Mouse (Mus musculus): ENCODE results near the gene Gm17349.
"Not testable (repeated sequence)": the region's sequence is repeated elsewhere in the genome, so short reads cannot be mapped to it uniquely, and the experiment has no call there.

The Gm17349 gene

GRCm38 (mm10) chr15:99717386-99718334 lies 12.4 kb upstream of the Gm17349 start, which contains the start of gene Gpd1:
Gene Gpd1, plus strand, starts transcription at chr15:99717515.
- no peak for DNase-seq (ENCODE audit: low spot score)

- no peak for DNase-seq (ENCODE audit: low spot score)
Observed at GRCm38 (mm10) chr15:99716814-99717213, 11.5 kb upstream of the Gm17349 start.

GRCm38 (mm10) chr15:99715982-99716746 lies 10.9 kb upstream of the Gm17349 start:
- no peak for DNase-seq (ENCODE audit: low spot score)

GRCm38 (mm10) chr15:99715361-99715865 lies 10.1 kb upstream of the Gm17349 start:
- no peak for DNase-seq (ENCODE audit: low spot score)

GRCm38 (mm10) chr15:99714858-99715257 lies 9.6 kb upstream of the Gm17349 start:
- DNase-seq (ENCODE audit: low spot score), result peak; percentile 42

- DNase-seq (ENCODE audit: low spot score), result peak; percentile 54
Observed at GRCm38 (mm10) chr15:99714206-99714605, 8.9 kb upstream of the Gm17349 start.

- no peak for DNase-seq (ENCODE audit: low spot score)
Observed at GRCm38 (mm10) chr15:99713569-99713968, 8.3 kb upstream of the Gm17349 start.

- no peak for DNase-seq (ENCODE audit: low spot score)
Observed at GRCm38 (mm10) chr15:99712666-99713559, 7.6 kb upstream of the Gm17349 start.

GRCm38 (mm10) chr15:99711491-99711890 lies 6.2 kb upstream of the Gm17349 start:
- no peak for DNase-seq (ENCODE audit: low spot score)

- no peak for DNase-seq (ENCODE audit: low spot score)
Observed at GRCm38 (mm10) chr15:99710221-99711190, 5.2 kb upstream of the Gm17349 start.

- no peak for DNase-seq (ENCODE audit: low spot score)
Observed at GRCm38 (mm10) chr15:99708176-99708575, 2.9 kb upstream of the Gm17349 start.

- DNase-seq (ENCODE audit: low spot score), result no peak
Observed at GRCm38 (mm10) chr15:99704881-99705280, 409 bp downstream of the Gm17349 start.

- DNase-seq (ENCODE audit: low spot score), result no peak
Observed at GRCm38 (mm10) chr15:99704041-99704681, 1.1 kb downstream of the Gm17349 start.

- no peak for DNase-seq (ENCODE audit: low spot score)
Observed at GRCm38 (mm10) chr15:99703676-99704040, 1.6 kb downstream of the Gm17349 start.

GRCm38 (mm10) chr15:99703104-99703503 lies 2.2 kb downstream of the Gm17349 start:
- DNase-seq (ENCODE audit: low spot score), result no peak

GRCm38 (mm10) chr15:99701999-99702900 lies 3.0 kb downstream of the Gm17349 start, which contains the start of gene Smarcd1:
Gene Smarcd1, plus strand, starts transcription at chr15:99702129.
- DNase-seq (ENCODE audit: low spot score), result peak; percentile 90

GRCm38 (mm10) chr15:99701640-99701998 lies 3.7 kb downstream of the Gm17349 start:
- not testable (repeated sequence) for DNase-seq (ENCODE audit: low spot score)

- no peak for DNase-seq (ENCODE audit: low spot score)
Observed at GRCm38 (mm10) chr15:99700219-99701106, 4.8 kb downstream of the Gm17349 start.
